Mouse (Mus musculus) embryo, embryonic 10.5 days (tissue): ENCODE measurements around the gene Gm21103.
"Not testable (repeated sequence)": the region's sequence is repeated elsewhere in the genome, so short reads cannot be mapped to it uniquely, and the experiment has no call there.

Source experiments
- DNase-seq: peaks from one replicate; pipeline ENCODE4 v3.0.0-alpha.2; 2015; ENCODE audit warnings: low spot score

The Gm21103 gene

DNA sequence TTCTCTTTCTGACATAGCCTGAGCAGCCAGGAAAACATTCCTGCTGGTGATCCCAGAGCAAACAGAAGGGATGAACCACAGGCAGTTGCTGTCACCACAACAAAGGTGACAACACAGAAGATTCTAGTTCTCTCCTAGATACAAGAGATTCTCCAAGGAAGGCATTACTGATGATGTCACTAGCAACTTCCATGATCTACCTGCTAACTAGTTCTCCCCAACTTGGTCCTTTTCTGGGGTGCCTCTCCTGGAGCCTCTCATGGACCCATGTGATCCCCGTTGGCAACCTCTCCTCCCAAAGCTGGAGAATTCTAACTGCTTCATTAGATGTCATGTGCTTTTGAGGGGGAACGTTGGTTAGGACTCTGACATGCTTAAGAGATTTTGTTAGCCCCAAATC, at the start of gene Gm21103:
Gene Gm21103, minus strand, starts transcription at position 101 of the 400 bp plus-strand sequence.
- DNase-seq: not testable (repeated sequence)

DNA sequence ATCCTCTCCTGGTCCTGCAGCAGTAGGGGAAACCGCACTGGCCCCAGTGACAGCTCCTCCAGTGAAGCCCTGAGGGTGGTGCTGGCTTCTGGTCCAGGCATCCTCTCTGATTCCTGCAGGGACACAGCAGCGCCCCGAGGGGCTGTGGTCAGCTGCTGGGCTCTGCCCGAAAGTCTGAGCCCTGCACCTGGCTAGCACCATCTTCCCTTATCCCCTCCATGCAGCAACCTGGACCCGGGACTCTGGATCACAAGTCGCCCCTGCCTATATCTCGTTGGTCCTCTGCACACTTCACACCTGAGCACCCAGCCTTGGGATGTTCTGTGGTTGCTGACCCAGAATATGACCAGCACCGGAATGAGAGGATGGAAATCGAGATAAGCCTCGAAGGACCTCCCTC, 38.9 kb upstream of the Gm21103 start, which contains the start of gene Gm3618:
Gene Gm3618, minus strand, starts transcription at position 101 of the 400 bp plus-strand sequence.
- not testable (repeated sequence) for DNase-seq

DNA sequence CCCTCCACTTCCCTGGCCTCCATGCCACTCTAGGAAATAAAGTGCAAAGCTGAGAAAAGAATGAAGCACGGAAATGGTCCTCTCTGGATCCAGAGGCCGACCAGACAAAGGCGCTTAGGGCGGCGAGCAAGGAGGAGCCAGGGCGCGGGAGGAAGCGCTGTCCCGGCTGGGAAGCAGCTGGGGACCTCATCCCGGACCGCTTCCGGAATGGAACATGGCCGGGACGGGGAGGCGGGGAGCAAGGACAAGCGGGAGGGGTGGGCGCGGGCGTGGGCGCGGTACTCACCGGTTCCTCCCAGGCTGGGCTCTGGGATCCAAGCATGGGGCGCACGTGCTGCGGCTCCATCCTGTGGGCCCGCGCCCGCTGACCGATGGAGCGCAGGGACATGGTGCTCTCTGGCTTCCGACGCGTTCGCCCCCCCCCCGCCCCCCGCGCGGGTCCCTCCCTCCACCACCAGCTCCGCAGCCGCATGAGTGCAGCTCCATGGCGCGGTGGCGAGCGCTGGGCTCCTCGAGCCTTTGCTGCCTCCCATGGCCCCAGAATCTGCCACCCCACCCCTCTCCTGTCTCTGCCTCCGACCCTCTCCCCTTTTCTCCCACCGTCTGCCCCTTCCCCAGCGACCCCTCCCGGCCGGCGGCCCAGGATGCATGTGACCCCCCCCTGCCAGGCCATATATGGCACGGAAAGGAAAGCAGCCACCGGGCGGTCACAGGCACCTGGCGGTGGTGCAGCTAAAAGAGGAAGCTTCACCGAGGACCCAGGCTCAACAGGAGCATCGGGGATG, 17.5 kb downstream of the Gm21103 start, which contains the start of gene Gm3411:
Gene Gm3411, minus strand, starts transcription at position 320 of the 785 bp plus-strand sequence.
- DNase-seq: peak; percentile 59
